Mouse (Mus musculus): ENCODE measurements at regions not wholly inside any gene's neighbourhood (a gene's known extent, or its start where the extent isn't known, plus 50 kb on each side); places are given as distances from the start of the nearest gene placed in this dataset.
A peak's percentile ranks its signal among the peaks of the same experiment; 100 is the strongest.

DNA sequence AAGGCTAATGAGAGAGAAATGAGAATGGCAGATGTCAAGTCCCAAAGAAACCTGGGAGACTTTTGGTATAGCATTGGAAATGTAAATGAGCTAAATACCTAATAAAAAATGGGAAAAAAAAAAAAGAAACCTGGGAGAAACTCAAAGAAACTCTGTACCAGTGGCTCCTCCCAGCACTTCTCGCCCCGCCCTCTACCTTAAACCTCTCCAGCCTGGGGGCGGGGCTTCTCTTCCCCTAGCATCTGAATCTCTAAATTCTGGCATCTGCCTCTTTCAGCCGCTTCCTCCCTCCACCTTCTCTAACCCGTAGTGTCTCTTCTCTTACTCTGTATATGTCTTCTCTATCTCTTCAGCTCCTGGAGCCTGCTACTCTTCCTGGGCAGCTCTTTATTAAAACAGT is 53.2 kb downstream of the Gpr6 start:
- no peak for DNase-seq (ENCODE audit: low read depth, low spot score)

DNA sequence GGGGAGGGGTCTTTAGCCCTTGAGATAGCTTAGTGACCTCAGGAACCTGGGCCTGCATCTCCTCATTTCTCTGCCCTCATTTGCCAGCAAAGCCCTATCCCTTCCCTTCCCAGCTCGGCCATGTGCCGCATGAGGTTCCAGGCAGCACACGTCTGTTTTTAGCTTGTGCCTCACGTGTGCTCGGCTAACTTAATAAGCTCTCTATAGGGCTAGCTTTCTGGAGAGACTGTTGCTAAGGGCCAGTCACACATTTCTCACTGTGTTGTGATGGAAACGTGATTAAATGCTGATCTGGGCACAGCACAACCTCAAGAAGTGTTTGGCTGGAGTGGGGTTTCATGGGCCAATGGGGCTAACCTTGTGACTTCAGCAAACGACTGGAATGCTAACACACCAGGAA is 55.5 kb downstream of the Gpr6 start:
- DNase-seq (ENCODE audit: low read depth, low spot score): no peak

DNA sequence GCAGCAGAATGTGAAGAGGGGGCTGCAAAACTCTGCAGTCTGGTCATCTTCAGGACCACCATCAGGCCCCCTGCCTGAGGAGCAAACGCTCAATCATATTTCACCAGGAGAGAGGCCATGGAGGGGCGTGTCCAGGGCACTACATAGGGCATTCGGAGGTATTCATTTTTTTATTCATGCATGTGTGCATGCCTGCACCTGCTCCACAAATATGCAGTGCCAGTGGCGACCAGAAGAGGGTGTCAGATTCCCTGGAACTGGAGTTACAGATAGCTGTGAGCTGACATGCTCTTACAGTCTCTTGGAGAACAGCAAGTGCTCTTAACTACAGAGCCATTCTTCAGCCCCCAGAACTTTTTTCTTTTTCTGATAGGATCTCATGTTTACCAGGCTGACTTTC is 56.4 kb downstream of the Gpr6 start:
- DNase-seq (ENCODE audit: low read depth, low spot score): peak; percentile 59

DNA sequence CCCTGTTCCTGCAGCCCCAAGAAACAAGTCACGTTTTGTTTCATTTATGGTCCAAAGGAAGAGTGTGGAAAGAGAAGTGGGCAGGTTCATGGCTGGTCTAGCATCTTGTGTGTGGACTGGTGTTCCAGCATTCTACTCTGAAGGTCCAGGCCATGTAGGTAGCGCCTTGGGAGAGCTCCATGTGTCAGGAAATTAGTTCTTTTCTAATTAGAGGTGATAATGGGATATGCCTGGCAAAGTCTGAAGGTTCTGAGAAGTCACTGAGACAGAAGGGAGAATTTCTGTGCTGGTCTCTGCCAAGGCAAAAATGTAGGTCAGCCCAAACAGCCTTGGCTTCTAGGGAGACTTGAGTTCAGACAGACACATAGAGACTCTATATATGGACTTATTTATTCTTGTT is 61.5 kb downstream of the Gpr6 start:
- DNase-seq (ENCODE audit: low read depth, low spot score): no peak

DNA sequence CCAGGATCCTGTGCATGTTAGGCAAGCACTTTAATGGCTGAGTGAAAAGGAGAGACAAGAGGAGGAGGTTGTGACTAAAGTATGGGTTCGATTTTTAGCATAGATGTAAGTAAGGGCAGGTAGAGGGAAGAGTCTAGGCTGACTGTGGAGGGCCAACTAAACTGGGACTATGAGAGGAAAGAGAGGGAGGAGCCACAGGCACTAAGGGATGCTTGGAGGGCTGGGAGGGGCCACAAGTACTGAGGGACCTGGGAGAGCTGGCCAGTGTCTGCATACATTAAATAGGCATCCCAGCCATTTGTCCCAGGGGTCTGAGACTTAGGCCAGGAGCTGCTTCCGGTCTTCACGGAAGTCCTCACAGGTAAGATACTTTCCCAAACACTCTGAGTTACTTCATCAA is 64.2 kb downstream of the Gpr6 start:
- DNase-seq (ENCODE audit: low read depth, low spot score): no peak

DNA sequence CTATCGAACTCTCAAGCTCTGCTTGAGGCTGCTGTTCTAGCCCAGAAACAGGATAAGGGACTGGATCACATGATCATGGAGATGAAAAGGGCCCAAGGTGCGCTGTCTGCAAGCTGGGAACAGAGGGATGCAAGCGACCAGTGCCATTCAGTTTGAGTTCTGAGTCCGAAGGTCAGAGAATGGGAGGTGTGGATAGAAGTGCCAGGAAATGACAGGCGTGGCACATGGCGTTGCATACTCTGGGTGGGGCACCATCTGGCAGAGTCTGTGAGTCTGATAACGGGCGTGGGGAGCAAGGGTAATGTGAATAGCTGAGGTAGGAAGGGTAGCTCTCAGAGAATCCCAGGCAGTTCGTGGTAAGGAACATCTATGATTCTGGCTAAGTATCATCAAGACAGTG is 65.5 kb downstream of the Gpr6 start:
- no peak for DNase-seq (ENCODE audit: low read depth, low spot score)

DNA sequence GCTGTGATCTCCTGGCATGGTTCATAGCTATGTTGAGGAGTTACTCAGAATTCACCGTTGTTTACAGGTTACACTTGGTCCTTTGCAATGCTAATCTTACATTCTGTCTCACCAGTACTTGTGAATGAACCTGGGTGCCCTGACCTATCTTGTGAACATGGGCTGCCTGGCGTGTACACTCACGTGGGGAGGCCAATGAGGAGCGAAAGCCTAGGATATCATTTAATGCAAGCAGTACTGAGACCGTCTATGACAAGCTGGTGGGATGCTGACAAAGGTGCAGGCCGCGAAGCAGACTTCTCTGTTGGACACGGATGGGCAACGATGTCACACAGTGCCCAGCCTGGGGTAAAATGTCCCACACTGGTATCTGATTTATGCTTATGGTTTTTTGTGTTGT is 66.3 kb downstream of the Gpr6 start:
- DNase-seq (ENCODE audit: low read depth, low spot score): no peak

DNA sequence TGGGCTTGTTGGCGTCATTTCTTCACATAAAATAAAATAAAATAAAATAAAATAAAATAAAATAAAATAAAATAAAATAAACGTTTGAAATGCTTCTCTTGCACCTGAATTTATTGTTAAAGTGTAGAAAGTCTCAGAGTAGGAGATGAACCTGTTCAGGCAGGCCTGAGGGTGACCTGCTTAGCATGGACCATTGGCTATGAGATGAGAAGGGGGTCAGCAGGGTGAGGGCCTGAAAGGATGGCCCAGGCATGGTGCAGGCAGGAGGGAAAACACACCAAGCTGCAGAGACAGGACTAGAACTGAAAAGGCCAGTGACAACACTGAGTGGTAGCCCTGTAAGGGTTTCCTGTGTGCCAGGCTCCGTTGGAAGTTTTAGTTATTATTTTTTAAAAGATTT is 67.3 kb downstream of the Gpr6 start:
- DNase-seq (ENCODE audit: low read depth, low spot score): no peak

DNA sequence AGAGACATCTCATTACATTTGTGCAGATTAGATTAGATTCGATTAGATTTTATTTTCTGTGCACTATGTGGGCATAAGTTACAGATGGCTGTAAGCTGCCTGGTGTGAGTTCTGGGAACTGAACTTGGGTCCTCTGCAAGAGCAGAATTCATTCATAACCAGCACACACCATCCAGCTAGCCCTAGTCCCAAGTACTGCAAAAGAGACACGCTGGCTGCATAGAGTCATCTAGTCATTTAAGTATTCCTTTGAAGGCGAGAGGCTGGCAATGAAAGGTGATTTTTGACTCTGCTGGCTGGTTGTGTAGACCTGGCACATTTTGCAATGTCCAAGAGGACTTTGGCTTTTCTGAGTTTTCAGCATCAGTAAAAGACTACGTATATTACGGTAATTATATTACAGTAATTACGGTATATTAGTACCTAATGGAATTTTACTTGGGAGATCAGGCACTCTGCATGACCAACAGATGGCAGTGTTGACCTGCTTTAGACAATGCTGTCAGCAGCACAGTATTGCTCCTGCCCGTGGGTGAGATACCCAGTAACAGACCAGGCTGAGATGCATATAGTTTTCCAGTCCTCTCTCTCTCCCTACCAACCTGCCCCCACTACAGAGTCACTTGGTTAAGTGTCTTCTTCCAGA is 67.9 kb downstream of the Gpr6 start:
- peak; percentile 70 for DNase-seq (ENCODE audit: low read depth, low spot score)

DNA sequence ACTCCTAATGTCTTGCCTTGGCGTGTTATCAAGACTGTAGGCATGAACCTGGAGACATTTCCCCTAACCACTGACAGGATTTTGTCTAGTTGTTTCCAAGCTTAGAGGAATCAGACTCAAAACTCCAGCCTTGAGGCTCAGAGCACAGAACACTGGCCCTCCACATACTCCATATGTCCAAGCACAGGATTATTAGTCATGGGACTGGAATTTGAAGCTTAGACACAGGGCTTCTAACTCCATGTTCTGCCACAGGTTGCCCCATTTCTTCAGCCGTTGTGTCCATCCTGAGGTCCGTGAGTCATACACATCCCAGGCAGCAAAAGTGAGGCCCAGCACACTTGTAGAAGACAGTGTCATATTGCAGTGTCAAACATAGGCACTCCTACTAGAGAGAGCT is 68.9 kb downstream of the Gpr6 start:
- DNase-seq (ENCODE audit: low read depth, low spot score): no peak

DNA sequence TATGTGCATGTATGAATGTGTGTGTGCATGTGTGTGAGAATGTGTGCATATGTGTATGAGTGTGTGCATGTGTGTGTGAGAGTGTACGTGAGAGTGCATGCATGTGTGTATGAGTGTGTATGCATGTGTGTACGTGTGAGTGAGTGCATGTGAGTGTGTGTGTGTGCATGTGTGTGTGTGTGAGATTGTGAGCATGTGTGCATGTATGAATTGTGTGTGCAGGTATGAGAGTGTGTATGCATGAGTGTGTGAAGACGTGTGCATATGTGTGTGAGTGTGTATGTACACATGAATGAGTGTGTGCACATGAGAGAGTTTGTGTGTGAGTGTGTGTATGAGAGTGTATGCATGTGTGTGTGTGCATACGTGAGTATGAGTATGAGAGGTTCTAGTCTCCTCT is 71.1 kb downstream of the Gpr6 start:
- no peak for DNase-seq (ENCODE audit: low read depth, low spot score)

DNA sequence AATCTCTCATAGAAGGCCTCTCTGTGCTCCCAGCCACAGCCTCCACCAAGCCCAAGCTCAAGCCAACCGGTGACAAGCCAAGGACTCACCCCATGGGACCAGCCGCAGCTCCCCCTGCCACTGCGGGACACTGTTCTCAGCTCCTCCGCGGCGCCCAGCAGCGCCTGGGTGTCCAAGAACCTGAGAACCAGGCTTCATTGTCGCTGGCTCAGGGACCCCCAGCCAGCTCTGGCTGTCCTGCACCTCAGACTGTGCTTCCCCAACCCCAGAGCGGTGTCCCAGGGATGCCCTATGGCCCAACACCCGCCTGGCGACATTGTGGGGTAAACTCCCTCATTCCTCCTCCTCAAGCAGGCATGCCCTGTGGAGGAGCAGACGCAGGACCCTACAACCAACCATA is 72.6 kb downstream of the Gpr6 start:
- DNase-seq (ENCODE audit: low read depth, low spot score): no peak

DNA sequence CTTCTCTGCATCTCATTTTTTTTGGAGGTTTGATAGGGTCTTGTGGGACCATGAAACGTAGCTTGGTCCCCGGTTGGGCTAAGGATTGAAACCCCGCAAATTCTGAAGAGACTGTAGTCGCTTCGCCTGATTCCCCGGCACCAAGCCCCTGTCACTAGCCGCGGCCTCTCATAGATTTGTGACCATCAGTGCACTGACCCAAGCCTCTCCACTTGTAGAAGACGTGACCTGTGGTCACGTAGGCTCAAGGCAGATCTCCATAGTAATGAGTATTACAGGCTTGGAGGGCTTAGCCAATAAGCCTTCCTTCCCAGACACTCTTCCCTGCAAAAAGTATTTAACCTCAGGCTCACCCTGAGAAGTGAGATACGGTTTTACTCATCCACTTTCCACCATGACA is 73.3 kb downstream of the Gpr6 start:
- DNase-seq (ENCODE audit: low read depth, low spot score): no peak

DNA sequence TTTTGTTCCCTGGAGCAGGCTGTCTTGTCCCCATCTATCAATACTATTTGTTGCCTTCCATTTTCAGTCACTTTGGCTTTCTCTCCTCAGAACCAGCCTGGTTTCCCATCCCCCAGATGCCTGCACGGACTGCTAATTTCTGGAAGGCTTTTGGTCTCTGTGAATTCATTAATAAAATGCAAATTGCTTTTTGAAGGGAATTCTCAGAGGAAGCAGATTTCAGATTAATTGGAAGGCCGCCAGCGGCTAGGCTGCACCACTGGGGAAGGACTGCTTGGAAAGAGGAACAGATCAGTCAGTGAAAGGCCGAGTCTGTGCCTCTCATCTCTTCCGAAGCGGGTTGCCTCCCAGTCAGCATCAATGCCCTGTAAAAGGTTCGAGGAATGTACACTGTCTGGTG is 73.8 kb downstream of the Gpr6 start:
- DNase-seq (ENCODE audit: low read depth, low spot score): no peak

DNA sequence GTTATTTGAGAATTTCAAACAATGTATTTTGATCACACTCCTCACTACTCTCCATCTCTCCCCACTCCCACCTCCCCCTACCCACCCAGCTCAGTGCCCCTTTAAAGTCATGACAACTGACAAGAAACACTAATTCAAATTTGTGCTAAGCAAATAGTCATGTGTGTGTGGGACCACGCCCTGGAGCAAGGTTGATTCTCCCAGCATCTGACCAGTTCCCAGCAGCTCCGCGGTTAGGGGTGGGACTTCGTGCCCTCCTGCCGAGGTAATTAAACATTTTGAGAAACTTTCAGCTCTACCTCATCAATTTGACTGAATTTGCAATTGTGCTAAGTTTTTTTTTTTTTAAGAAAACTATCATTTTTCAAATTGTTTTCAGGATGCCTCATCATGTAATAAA is 74.5 kb downstream of the Gpr6 start:
- no peak for DNase-seq (ENCODE audit: low read depth, low spot score)
